Mouse (Mus musculus) frontal cortex, postnatal 36 days (tissue): Measurements from ENCODE around the gene Msrb3.

Experiments
- DNase-seq, 2 experiments: peaks; one replicate each; pipeline ENCODE4 v3.0.0; 2022; ENCODE audit warnings: low spot score in 2 of 2

Msrb3 gene

DNA sequence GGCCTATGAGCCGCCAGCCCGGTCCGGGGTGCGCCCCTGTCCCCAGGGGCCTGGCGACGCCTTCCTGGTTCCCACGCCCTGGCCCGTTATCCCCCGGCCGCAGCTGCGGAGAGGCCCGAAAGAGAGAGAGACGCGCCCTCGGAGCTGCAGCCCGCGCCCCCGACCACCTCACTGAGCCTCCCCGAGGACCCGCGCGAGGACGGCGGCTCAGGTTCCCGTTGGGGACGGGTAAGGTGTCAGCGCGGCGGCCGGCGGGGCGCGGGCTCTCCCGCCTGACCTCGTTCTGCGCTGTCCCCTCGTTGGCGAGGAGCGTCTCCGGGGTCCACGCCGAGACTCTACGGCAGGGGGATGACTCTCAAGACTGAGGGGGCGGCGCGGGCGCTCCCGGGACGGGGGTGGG, 544 bp downstream of the Msrb3 start:
- peak in 1 of 2 experiments; percentile 6 for DNase-seq

DNA sequence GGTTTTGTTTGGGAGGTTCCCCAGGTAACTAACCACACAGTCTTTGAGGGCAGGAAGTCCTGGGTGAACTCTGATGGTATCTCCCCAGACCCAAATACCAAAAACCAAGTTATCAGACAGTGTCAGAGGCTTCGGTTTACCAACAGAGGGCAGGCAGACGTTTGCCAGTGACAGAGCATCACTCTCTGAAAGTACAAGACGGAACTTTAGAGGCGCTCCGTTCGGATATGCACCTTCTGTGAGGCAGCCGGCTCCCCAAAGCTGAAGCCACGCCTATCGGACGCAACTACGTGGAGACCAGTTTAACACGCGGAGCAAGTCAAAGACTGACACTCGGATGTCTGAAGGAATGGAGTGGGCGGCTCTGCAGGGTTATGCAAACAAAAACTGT, 3.0 kb downstream of the Msrb3 start:
- no peak for DNase-seq

DNA sequence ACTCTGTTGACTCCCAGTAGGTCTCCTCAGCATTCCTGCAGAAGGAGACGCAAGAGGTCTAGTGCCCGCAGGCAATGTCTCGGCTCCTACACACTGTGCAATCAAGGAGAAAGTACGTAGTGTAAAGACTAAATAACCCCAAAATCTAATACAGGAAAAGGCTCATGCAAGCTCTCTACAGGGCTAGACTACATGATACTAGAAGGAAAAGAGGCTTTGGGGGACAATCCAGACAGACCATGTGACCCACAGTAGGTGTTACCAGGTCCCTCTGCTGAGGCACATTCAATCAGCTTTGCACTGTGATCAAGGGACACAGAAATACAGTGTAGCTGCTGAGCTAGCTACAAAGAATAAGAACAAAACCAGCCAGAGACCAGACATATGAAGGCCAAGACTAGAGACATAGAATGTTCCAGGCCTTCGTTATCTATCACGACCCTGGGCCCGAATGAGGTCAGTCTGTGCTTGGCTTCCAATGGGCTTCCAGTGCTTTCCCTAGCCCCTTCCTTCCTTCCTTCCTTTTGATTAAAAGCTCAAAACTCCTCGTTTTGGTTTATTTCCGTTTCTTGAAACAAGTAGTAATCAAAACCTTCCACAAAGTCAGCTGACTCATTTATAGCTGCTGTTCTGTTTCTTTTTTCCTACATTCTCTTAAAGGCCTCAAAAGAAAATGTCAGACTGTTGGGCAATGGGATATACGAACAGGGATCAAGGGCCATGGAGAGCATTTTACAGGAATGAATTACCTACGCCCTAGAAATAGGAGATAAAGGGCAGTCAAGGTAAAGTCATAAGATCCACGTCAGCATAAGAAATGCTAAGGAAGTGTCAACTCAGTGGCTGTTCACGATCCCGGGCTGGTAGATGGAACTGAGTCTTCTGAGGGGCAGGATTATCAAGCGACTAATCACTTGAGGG, 3.7 kb downstream of the Msrb3 start:
- DNase-seq, result no peak

DNA sequence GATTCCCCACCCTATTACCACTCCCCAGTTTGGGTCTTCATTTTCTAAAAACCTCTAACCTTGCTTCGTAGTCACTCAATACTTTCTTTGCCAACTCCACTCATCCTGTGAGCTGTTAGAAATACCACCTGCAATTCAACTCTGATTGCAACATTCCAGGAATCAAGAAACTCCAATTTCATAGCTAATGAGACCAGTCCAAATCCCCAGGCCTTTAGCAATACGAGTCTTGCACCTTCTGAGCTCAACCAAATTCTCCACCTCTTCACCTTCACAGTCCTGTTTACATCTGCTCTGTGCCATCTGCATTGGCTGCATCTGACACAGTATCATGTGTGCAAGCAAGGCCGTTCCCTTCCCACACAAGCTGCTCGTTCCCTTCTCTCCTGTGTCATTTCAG, 5.0 kb downstream of the Msrb3 start:
- DNase-seq, result no peak

DNA sequence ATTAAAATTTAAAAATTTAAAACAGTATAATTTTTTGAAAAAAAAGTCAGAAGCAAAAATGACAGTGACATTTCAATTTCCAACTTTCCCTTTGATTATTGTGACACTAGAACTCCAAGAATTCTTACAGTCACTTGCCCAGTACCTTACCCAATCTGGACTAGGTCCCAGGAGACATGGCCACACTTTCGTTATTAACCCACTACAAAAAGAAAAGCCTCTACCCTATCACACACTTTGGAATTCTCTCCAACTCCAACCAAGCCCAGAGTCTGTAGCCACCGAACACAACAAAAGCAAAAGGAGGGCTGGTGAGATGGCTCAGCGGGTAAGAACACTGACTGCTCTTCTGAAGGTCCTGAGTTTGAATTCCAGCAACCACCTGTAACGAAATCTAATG, 7.8 kb downstream of the Msrb3 start:
- DNase-seq, result no peak

DNA sequence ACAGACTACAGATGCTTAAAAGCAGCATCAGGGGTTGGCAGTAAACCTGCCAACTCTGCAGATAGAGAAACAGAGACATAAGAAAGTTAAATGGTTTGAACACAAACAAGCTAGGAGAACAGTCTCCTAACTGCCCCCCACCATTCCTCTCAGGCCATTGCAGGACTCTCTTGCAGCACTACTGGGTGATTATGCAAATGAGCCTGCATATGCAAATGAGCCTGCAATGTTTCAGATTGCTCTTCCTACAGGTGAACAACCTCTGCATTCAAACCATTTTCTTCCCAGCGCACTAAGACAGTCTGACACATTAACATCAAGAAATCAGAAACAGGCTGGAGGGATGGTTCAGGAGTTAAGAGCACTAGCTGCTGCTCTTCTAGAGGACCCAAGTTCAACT, 8.3 kb downstream of the Msrb3 start:
- no peak for DNase-seq

GRCm38 (mm10) chr10:120888531-120888930, 10.4 kb downstream of the Msrb3 start:
- no peak for DNase-seq

GRCm38 (mm10) chr10:120884220-120884619, 14.7 kb downstream of the Msrb3 start:
- no peak for DNase-seq

DNA sequence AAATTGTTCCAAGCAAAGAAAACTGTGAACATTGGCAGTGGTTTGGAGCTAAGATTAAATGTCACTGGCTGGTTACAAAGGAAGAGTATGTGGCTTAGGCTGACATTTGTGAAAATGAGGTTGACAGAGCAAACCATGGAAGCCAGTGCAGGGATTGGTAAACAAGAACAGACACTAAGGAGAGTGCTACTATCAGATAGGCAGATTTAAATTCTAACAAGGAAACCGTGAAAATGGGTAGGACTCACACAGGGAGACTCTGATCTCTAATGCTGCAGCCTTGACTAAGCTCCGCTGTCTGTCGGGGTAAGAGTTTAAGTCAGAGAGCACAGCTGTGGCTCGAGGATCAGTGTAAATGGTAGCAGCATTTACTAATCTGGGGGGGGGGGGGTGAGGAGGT, 15.2 kb downstream of the Msrb3 start:
- no peak for DNase-seq

- DNase-seq, result no peak
Measured at GRCm38 (mm10) chr10:120883069-120883415, 15.9 kb downstream of the Msrb3 start.

GRCm38 (mm10) chr10:120882347-120883068, 16.4 kb downstream of the Msrb3 start:
- DNase-seq, result peak; percentile 28 to 42

- DNase-seq, result no peak
Measured at GRCm38 (mm10) chr10:120876549-120877270, 22.2 kb downstream of the Msrb3 start.

GRCm38 (mm10) chr10:120875672-120876463, 23.0 kb downstream of the Msrb3 start:
- peak; percentile 88 to 93 for DNase-seq

- no peak for DNase-seq
Measured at GRCm38 (mm10) chr10:120874261-120874660, 24.6 kb downstream of the Msrb3 start.

- no peak for DNase-seq
Measured at GRCm38 (mm10) chr10:120873646-120874201, 25.2 kb downstream of the Msrb3 start.

DNA sequence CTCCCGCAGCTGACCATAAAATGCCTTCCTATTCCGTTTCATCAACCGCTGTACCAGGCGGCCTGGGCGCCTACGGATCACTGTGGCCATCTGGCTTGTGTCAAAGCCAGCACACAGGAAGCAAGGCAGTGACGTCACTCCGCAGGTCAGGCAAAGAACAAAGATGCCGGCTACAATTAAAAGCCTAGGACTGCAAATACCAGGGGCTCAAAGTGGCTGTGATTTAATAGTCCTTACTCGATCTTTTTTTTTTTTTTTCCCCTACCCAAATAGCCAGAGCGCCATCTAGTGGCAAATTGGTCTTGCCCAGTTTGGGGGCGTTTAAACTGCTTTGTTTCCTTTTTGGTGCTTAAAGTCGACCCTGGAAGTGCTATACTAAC, 26.4 kb downstream of the Msrb3 start:
- DNase-seq, result peak in 1 of 2 experiments; percentile 34

DNA sequence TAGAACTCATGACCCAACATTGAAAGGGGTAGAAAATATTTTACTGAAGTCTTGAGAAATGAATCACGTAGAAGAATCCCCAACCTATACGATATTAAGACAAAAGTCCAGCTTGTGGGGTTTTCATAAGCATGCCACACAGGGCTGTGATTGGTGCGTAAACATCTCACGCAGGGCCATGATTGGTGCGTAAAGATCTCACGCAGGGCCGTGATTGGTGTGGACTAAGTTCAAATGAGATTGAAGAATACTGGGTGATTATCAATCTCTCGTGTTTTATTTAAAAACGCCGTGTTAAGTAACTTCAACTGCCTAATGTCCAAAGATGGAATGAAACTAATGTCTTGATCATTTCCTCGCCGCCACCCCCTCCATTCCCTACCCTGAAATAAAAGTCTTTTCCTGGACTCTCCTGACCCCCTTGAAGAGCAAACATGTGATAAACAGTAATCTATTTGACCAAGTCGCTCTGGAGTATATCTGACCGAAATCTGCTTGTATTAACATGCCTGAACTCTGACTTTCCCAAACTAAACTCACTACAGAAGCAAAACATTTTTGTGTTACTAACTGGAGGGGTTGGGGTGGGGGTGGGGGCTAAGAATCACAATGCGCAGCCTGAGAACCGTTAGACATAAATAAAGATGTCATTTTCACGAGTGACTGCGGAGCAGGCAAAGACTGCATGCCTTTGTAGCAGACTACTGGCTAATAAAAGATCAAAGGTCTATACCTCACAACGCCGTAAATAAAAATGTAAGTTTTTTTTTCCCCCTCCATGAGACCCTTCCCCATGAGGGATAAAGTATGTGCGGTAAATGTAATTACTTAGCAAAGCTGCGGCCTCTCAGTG, 27.0 kb downstream of the Msrb3 start:
- DNase-seq, result no peak

DNA sequence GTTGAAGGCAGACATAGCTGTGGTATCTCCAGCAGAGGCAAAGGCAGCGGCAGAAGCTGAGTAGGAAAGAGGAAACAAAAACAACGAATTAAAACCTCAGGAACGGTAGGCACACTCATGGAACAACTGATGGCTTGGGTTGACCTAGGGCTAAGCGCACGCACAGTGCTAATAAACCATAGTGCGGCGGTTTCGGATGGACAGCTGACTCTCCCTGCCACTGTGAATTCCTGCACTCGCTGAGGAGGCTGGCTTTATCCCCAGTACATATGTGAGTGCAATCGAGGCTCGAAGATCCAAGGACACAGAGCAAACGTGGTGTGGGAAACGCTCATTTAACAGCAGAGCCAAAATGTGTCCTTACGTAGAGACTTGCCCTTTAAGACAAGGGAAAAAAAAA, 27.8 kb downstream of the Msrb3 start:
- DNase-seq, result no peak

GRCm38 (mm10) chr10:120869241-120869775, 29.6 kb downstream of the Msrb3 start:
- no peak for DNase-seq

DNA sequence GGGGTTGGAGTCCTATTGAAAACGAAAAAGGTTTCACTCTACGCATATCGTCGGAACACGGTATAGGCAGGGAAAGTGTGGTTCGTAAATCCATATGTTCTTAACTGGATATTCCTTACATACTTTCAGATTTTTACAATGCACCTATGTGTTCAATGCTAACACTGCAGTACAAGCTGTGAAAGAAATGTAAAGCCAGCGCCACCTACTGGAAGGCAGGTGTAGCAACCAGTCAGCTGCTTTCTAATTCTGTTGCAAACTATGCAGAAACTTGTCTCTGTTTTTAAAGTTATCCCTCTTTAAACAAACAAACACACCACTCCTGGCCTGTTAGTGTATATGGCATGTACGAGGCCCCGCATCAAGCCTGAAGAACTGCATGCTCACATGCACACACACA, 34.5 kb downstream of the Msrb3 start:
- peak; percentile 44 to 74 for DNase-seq
